Mouse (Mus musculus) MEL (cell line): ENCODE results near the gene 1700001L19Rik. TPM values are rescaled to one million over a fixed set of nuclear protein-coding genes. Genes with fewer than 3 reads are reported as not detected.

Source experiments
- DNase-seq: peaks from one replicate; pipeline ENCODE4 v3.0.0; 2011; ENCODE audit warnings: low read depth, low spot score
- H3K27ac ChIP-seq: 2 replicates; pipeline ENCODE4 v1.5.1; 2012; ENCODE audit warnings: low read depth, mild to moderate bottlenecking, control low read depth, low read length, moderate library complexity; ENCODE audit not compliant: control insufficient read depth
- H3K27me3 ChIP-seq, 2 experiments: fragments of 150-350 bp in 1 of 2; sonication (generic) in 1 of 2; 2 replicates each; pipeline ENCODE4 v1.6.1; 2012; ENCODE audit warnings: low read length in 2 of 2, mild to moderate bottlenecking in 2 of 2, improper control_type of control experiment in 1 of 2, moderate library complexity in 1 of 2; ENCODE audit not compliant: insufficient read depth in 2 of 2, control insufficient read depth in 1 of 2
- H3K36me3 ChIP-seq, 2 experiments: 2 replicates each; pipeline ENCODE4 v1.6.1; 2012 to 2014; ENCODE audit warnings: low read length in 2 of 2, improper control_type of control experiment in 1 of 2, inconsistent platforms in 1 of 2, mild to moderate bottlenecking in 1 of 2; ENCODE audit not compliant: insufficient read depth in 2 of 2, control insufficient read depth in 1 of 2
- H3K4me1 ChIP-seq, 2 experiments: fragments of 150-350 bp in 1 of 2; sonication (generic) in 1 of 2; 2 replicates each; pipeline ENCODE4 v1.6.1; 2012; ENCODE audit warnings: low read length in 2 of 2, improper control_type of control experiment in 1 of 2, mild to moderate bottlenecking in 1 of 2; ENCODE audit not compliant: insufficient read depth in 2 of 2, control insufficient read depth in 1 of 2
- H3K4me3 ChIP-seq, 2 experiments: fragments of 150-350 bp in 1 of 2; sonication (generic) in 1 of 2; 2 replicates each; pipeline ENCODE4 v1.5.1; 2012; ENCODE audit warnings: low read depth in 2 of 2, low read length in 2 of 2, mild to moderate bottlenecking in 2 of 2, moderate library complexity in 2 of 2, control low read depth in 1 of 2, improper control_type of control experiment in 1 of 2; ENCODE audit not compliant: control insufficient read depth in 1 of 2, insufficient read depth in 1 of 2
- H3K79me2 ChIP-seq: 2 replicates; pipeline ENCODE4 v1.6.1; 2012; ENCODE audit warnings: mild to moderate bottlenecking, low read length, moderate library complexity; ENCODE audit not compliant: control insufficient read depth, poor library complexity, insufficient read depth
- H3K9ac ChIP-seq: 2 replicates; pipeline ENCODE4 v1.6.1; 2012; ENCODE audit warnings: low read depth, mild to moderate bottlenecking, control low read depth, low read length, moderate library complexity; ENCODE audit not compliant: control insufficient read depth, poor library complexity, severe bottlenecking
- H3K9me3 ChIP-seq: fragments of 150-350 bp; sonication (generic); replicated peaks from 2 replicates; pipeline ENCODE4 v1.6.1; 2012; ENCODE audit warnings: mild to moderate bottlenecking, low read length, improper control_type of control experiment, moderate library complexity; ENCODE audit not compliant: insufficient read depth
- CHD1 ChIP-seq: IDR thresholded peaks from 2 replicates; pipeline ENCODE4 v1.6.1; 2012; ENCODE audit warnings: low read depth, mild to moderate bottlenecking, inconsistent platforms, low read length, improper control_type of control experiment
- CHD2 ChIP-seq: IDR thresholded peaks from 2 replicates; pipeline ENCODE4 v1.6.1; 2011; ENCODE audit warnings: low read length, improper control_type of control experiment
- EP300 ChIP-seq, 2 experiments: IDR thresholded peaks; 2 replicates each; pipeline ENCODE4 v1.6.1; 2011; ENCODE audit warnings: improper control_type of control experiment in 2 of 2, low read length in 2 of 2, low read depth in 1 of 2, mild to moderate bottlenecking in 1 of 2
- ETS1 ChIP-seq: IDR thresholded peaks from 2 replicates; pipeline ENCODE4 v1.6.1; 2012; ENCODE audit warnings: low read depth, mild to moderate bottlenecking, inconsistent platforms, low read length, improper control_type of control experiment, moderate library complexity
- GATA1 ChIP-seq: IDR thresholded peaks from 2 replicates; pipeline ENCODE4 v1.6.1; 2011; ENCODE audit warnings: low read depth, low read length, improper control_type of control experiment
- HCFC1 ChIP-seq: IDR thresholded peaks from 2 replicates; pipeline ENCODE4 v1.6.1; 2012; ENCODE audit warnings: low read depth, mild to moderate bottlenecking, inconsistent platforms, low read length, improper control_type of control experiment, moderate library complexity
- MAFK ChIP-seq: IDR thresholded peaks from 2 replicates; pipeline ENCODE4 v1.6.1; 2011; ENCODE audit warnings: low read depth, mild to moderate bottlenecking, low read length, improper control_type of control experiment, borderline replicate concordance
- MAX ChIP-seq: IDR thresholded peaks from 2 replicates; pipeline ENCODE4 v1.6.1; 2011; ENCODE audit warnings: low read length, improper control_type of control experiment
- MXI1 ChIP-seq: IDR thresholded peaks from 2 replicates; pipeline ENCODE4 v1.6.1; 2011; ENCODE audit warnings: mild to moderate bottlenecking, low read depth, low read length, improper control_type of control experiment
- MYB ChIP-seq: IDR thresholded peaks from 2 replicates; pipeline ENCODE4 v1.6.1; 2011; ENCODE audit warnings: mild to moderate bottlenecking, low read depth, low read length, improper control_type of control experiment
- NELFE ChIP-seq: IDR thresholded peaks from 2 replicates; pipeline ENCODE4 v1.6.1; 2011; ENCODE audit warnings: low read depth, low read length, improper control_type of control experiment
- POLR2AphosphoS5 ChIP-seq: IDR thresholded peaks from 2 replicates; pipeline ENCODE4 v1.6.1; 2012; ENCODE audit warnings: low read depth, borderline replicate concordance, mild to moderate bottlenecking, inconsistent platforms, low read length, moderate library complexity, mixed read lengths
- RAD21 ChIP-seq: IDR thresholded peaks from 2 replicates; pipeline ENCODE4 v1.6.1; 2011; ENCODE audit warnings: mild to moderate bottlenecking, low read depth, low read length, improper control_type of control experiment
- TAL1 ChIP-seq: IDR thresholded peaks from 2 replicates; pipeline ENCODE4 v1.6.1; 2012; ENCODE audit warnings: mild to moderate bottlenecking, inconsistent platforms, low read length, moderate library complexity, mixed read lengths
- TCF12 ChIP-seq: IDR thresholded peaks from 2 replicates; pipeline ENCODE4 v1.6.1; 2014; ENCODE audit warnings: low read depth, mild to moderate bottlenecking, inconsistent platforms, low read length, improper control_type of control experiment, moderate library complexity
- USF1 ChIP-seq: IDR thresholded peaks from 2 replicates; pipeline ENCODE4 v1.6.1; 2014; ENCODE audit warnings: low read depth, mild to moderate bottlenecking, inconsistent platforms, low read length, improper control_type of control experiment, moderate library complexity
- ZC3H11A ChIP-seq: IDR thresholded peaks from 2 replicates; pipeline ENCODE4 v1.6.1; 2012; ENCODE audit warnings: low read depth, mild to moderate bottlenecking, inconsistent platforms, low read length, improper control_type of control experiment
- ZKSCAN1 ChIP-seq: IDR thresholded peaks from 2 replicates; pipeline ENCODE4 v1.6.1; 2012; ENCODE audit warnings: low read depth, mild to moderate bottlenecking, inconsistent platforms, low read length, improper control_type of control experiment, moderate library complexity
- ZNF384 ChIP-seq: IDR thresholded peaks from 2 replicates; pipeline ENCODE4 v1.6.1; 2012; ENCODE audit warnings: low read depth, mild to moderate bottlenecking, inconsistent platforms, low read length, improper control_type of control experiment
- polyA plus RNA-seq, 2 experiments: library from polyadenylated mRNA; stranded (reverse) in 1 of 2; unstranded in 1 of 2; fragments of >175 nt in 1 of 2; fragments of >200 nt in 1 of 2; gene quantifications; 2 replicates each; pipeline versions ENCODE4 v1.2.1 to v1.2.4; 2012; ENCODE audit warnings: low replicate concordance in 2 of 2, low read depth in 1 of 2; ENCODE audit not compliant: insufficient read length in 2 of 2, insufficient read depth in 1 of 2, missing spikeins in 1 of 2
- total RNA-seq: library from RNA; depleted of rRNA; stranded (reverse); fragments of 300-350 nt; gene quantifications from 2 replicates; pipeline ENCODE4 v1.2.3, GENCODE M21; 2012

Gene 1700001L19Rik
- total and polyA plus RNA-seq, 3 experiments, result not detected

DNA sequence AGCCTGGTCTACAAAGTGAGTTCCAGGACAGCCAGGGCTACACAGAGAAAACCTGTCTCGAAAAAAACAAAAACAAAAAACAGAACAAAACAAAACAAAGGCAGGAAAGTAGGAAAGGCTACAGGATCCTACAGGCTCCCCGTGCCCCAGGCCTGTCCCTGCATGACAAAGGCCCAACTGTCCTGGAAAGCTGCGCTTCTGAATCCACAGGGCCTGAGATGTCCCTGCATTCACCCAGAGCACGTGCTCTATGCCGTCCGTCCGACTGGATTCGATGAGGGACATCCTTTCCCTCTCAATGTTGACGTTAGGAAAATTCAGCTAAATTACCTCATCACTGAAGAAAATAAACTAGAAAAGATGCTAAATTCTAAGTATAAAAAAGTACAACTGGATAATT lies 29.1 kb upstream of the 1700001L19Rik start:
- H3K27me3 ChIP-seq, result no peaks in the 10 kb centered on the region
- TF ChIP-seq MXI1 (no peak), MYB (no peak), MAFK (no peak), MAX (no peak), ZKSCAN1 (no peak), TCF12 (no peak), ZNF384 (no peak), CHD1 (no peak), NELFE (no peak), CHD2 (no peak), USF1 (no peak), RAD21 (no peak), ETS1 (no peak), ZC3H11A (no peak), POLR2AphosphoS5 (no peak), EP300 (IDR thresholded peaks at IDR 0.05; ENCODE audit: low read depth in 1 of 2, low read length in 2 of 2) (no peak), TAL1 (no peak), GATA1 (no peak)
- TF ChIP-seq, all 39 proteins: peak for 0
- Histone ChIP-seq H3K79me2 (no peaks in the 10 kb centered on the region), H3K4me3 (no peak overlapping the region), H3K9ac (no peak overlapping the region), H3K36me3 (peaks cover 0 to 7% of the 10 kb centered on the region in 2 experiments; a peak in 2 of 4 replicates), H3K27ac (no peak overlapping the region), H3K4me1 (no peaks in the 10 kb centered on the region), H3K9me3 (no peaks in the 10 kb centered on the region)
- no peak for DNase-seq

DNA sequence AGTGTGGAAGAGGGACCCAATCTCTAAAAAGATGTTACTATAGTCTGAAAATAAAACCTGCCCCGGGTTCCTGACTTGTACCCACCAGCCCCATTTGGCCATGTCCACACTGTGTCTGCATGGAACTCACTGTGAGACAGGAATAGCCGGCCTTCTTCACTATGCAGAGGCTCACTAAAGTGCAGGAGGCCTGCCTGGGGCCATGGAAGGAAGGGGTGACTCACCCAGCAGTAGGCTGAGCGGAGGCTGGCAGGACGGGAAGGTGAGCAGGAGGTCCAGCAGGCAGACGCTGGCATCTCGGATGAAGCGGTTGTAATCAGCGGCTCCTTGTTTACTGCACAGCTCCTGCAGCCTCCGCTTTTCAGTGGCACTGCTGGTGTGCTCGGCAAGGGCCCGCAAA lies 28.7 kb upstream of the 1700001L19Rik start:
- H3K9me3 ChIP-seq, result no peaks in the 10 kb centered on the region
- H3K27ac ChIP-seq, result no peak overlapping the region
- no peaks in the 10 kb centered on the region for H3K27me3 ChIP-seq
- H3K79me2 ChIP-seq, result no peaks in the 10 kb centered on the region
- no peaks in the 10 kb centered on the region for H3K4me1 ChIP-seq
- no peak overlapping the region for H3K4me3 ChIP-seq
- peak; percentile 0 for DNase-seq
- peaks cover 0 to 7% of the 10 kb centered on the region in 2 experiments; a peak in 2 of 4 replicates for H3K36me3 ChIP-seq
- no peak overlapping the region for H3K9ac ChIP-seq
- TF ChIP-seq HCFC1, result no peak
- TF ChIP-seq GATA1, result no peak
